Mouse (Mus musculus): Measurements from ENCODE around the gene Cdh24.

DNA sequence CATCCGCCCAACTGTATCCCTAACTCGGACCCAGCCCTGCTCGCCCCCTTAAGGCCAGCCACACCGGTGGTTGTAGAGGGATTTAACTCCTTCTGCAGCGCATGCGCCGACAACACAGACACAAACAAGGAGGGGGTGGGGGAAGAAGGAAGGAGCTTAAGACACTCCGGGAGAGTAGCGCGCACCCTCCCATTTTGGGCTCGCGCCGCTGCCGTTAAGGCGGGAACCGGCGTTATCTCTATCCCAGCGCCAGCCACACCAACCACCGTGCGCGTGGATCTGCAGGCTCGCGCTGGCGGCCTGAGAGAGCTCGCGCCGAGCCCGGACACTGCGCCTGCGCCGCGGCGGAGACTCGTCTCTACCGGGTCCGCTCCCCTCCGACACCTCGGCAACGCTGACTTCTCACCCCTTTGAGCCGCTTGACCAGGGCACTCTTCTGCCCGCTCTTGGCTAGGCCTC lies 44.9 kb upstream of the Cdh24 start, which contains the start of gene 1700123O20Rik:
- peak; percentile 70 for TF ChIP-seq CTCF (IDR thresholded peaks at IDR 0.05; ENCODE audit: low read depth)
- peak; percentile 39; the same call in 1 of the 2 replicates for TF ChIP-seq EP300 (IDR thresholded peaks at IDR 0.05; ENCODE audit: low read depth)
